Mouse (Mus musculus): ENCODE measurements at regions not wholly inside any gene's neighbourhood (a gene's known extent, or its start where the extent isn't known, plus 50 kb on each side); places are given as distances from the start of the nearest gene placed in this dataset.

DNA sequence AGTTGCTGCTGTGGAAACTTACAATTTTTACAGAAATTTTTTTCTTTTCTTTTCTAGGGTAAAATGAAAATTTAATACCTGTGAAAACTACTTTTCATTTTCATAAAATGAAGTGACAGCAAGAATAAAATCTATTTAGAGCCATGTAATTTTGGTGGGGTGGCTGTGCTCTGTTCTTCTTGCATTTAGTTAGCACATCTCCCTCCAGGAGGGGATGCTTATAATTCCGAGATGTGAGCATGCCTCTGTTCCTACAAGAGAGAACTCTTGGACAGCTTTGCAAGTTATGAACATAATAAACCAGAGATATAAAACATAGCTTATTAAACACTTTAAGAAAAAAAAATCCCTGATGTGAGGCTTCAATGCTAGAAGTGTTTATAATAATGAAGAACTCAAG is 313.9 kb upstream of the Dph6 start:
- no peak for DNase-seq (ENCODE audit: low spot score)

DNA sequence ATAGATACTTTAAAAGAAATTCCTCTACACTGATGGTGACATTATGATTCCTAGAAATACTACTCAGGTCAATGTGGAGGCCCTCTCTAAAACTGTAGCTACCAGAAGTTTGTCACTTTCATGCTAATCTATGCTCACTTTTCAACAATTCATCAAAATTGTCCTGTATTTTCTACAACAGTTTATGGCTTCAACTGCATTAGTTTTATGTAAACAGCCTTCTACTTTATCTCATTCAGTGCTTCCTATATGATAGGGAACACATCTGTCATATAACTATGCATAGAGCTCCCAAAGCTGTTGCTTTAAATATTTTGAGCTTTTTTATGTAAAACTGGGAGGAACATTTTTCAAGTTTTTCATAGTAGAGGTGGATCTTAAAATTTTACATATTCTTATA is 338.7 kb upstream of the Dph6 start:
- no peak for DNase-seq (ENCODE audit: low spot score)

DNA sequence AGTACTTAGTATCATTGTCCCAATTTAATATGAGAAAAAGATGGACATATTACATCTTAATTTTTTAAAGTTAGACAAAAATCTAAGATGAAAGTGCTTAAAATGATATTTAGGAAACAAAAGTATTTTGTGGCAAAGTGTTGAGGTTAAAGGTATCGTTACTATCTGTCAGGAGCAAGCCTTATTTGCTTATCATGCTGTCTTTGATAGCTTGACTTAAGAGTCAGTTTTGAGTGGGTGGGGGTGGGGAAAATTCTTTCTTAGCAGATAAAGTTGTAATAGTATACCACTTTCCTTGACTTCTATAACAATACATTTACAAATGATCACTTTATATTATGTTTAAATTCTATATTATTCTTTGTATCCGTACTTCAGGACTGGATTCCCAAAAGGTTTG is 339.1 kb upstream of the Dph6 start:
- no peak for DNase-seq (ENCODE audit: low spot score)

DNA sequence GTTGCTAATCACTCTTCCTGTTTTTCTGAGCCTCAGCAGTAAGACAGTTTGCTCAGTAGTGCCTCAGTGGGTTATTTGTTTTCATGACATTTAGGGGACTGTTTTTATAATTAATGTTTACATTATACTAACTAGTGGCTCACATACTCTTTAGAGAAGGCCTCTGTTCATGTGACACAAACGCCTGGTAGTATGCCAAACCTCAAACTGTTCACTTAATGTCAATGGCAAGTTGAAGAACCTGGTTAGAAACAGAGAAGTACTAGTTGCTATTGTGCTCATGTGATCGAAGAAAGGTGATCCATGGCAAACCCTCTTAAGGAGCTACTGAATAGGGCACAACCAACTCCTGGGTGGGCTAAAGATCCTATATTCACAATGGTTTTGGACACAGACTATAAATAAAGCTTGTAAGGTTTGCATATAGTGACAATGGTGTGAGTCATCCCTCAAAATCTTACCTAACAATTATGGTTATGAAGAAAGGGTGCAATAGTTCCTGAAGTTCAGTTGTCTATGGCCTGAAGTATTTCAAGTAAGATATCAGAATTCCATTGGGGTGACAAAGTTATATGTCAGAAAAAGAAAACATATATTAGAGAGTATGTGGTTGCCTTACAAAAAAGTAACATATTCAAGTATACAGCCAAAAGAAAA is 340.1 kb upstream of the Dph6 start:
- no peak for DNase-seq (ENCODE audit: low spot score)

DNA sequence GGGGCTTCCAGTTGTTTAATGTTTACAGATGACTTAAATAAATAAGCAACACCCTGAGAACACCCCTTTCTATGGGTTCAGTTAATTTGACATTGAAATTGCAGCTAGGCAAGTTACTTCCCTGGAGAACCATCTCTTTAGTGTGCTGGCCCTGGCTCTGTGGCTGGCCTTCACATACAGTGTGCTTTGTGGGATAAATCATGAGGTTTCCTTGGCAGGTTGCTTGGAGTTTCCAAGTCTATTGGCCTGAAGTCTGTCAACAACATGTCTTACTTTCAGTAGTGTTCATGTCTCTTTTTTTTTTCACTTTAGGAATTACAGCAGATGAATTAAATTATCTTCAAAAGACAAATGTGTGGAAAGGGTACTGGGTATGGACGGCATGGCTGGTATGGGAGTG is 359.2 kb upstream of the Dph6 start:
- DNase-seq (ENCODE audit: low spot score), result no peak

DNA sequence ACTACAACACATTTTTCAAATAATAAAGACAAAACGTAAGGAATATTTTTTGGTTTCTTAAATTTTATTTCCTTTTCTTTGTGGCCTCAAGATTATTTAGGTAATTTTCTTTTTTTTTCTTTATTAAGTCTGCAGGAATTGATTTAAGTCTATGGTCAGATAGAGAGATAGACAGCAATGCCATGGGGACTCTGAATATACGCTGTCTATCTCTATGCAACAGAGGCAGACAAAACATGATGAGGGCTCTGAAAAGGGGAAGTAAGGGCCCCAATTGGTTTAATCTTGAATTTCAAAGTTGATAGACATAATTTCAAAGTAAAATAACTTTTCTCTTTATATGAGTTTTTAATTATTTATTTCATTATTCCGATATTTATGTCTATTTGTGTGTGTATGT is 372.0 kb upstream of the Dph6 start:
- DNase-seq (ENCODE audit: low spot score), result no peak

DNA sequence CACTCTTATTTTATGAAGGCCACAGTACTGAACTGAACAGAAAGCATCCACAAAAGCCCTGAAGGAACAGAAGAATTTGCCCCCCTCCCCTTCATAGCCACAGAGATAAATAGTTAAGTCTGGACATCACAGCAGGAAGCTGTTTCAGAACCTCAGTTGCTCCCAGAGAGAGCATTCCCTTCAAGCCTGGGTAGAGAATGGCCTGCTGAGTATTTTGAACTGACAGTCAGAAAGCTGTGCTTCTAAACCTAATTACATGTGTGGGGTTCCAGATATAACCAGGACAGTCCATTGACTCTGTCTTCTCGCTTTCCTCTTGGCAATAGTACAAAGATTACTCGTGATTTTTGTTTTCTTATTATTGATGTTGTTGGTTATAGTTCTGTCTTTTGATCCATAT is 376.4 kb upstream of the Dph6 start:
- no peak for DNase-seq (ENCODE audit: low spot score)

DNA sequence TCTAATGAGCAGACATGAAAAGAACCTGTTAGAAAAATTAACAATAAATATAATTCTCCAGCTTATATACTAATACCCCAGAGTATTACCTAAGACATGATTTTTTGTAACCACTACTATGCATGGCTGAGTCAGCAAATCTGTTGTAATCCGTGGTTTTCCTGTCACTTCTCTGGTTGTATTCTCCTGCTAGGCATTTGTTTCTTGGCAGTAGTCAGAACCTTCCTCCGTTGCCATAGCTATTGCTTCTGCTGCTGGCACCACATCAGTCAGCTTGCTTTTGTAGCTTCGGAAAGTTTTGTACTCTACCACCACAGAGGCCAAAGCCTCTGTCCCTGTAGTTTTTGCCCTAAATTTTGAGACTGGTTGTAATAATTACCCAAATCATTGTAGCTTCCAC is 381.4 kb upstream of the Dph6 start:
- DNase-seq (ENCODE audit: low spot score), result peak; percentile 9

DNA sequence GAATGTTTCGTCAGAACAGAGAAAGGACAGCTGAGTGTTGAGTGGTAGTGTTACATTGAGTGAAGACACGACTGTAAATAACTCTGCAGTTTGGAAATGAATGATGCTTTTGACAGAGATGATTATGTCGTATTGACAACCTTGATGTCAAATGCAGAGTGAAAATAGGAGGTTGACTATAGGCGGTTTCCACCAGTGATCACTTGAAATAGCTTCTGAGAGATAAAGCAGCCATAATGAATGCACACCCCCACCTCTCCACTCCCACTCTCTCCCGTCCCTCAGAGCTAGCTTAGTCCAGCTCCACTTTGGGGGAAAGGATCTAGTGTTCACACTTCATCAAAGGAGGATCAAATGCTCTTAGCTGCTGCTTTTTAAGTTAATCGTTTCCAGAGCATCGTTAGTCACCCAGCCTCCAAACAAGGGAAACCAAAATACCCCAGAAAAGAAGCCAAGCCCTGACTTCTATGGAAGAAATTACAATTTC is 387.6 kb upstream of the Dph6 start:
- no peak for DNase-seq (ENCODE audit: low spot score)

DNA sequence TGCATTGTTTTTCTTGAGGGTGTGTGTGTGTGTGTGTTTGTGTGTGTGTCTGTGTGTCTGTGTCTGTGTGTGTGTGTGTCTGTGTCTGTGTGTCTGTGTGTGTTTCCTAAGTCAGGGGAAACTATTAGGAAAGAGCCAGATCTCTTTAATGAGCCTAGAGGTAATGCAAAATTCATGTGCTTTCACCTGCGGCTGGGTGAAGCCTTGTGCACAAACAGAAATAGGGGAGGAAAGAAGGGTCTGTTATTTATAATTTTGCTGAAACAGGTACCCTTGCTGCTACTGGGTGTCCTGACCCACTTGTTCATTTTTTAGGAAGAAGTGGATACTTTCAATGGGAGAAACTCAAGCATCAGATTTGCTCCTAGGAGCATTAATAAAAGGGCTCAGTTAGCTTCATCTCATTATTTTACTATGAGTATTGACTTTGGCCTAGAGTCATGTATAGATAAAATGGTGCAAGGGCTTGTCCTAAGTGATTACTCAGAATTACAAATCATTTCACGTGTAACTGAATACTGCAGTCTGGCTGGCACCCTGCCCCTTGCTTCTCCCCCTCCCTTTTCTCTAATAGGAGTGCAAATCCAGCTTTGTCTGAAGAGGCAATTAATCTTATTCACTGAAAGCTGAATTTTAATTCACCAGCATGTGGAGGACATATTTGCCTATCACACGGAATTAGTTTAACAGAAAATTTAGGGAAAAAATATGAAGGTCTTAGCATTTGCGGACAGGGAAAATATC is 401.7 kb upstream of the Dph6 start:
- no peak for DNase-seq (ENCODE audit: low spot score)

DNA sequence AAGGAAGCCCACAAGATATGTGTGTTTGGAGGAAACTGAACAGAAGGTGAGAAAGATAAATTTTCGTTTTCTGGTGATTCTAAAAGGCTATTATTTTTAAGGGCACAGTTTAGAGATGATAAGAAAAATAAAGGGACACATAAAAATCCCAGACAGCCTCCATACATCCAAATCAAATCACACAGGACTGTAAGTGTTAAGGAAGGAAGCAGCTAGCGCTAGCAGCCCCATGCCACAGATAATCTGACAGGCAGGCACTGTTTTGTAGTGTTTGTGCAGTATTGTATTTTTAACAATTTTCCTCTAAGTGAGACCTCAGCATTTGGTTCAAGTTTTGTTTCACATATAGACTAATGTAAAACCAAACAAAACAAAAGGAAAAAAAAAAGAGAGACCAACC is 402.4 kb upstream of the Dph6 start:
- DNase-seq (ENCODE audit: low spot score), result no peak

DNA sequence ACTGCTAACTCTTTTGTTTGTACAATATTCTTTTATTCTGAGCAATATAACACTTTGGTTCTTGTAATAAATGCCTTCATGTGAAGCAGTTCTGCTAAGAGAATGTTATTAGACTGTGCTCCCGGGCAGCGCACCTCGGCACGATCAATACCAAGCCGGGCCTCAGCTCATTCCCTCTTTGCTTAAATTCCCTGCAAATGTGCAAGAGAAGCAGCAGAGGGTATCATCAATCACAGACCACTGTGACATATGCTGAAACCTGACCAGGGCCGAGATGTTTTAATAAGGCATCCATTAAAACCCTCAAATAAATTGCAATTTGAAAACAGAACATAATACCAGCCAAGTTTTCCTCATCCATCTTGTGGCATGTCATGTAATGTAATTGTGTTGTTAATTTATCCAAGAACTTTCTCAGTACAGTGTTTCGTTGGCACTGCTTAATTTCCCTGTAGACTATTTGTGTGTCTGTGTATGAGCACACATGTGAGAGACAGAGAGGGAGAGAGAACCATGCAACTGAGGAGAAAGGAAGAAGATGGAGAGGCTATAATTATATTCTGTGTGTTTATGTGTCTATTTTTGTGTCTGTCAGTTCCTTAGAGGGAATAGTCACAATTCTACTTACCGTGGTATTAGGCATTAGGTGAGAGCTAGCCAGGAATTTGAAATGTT is 412.9 kb upstream of the Dph6 start:
- no peak for DNase-seq (ENCODE audit: low spot score)

DNA sequence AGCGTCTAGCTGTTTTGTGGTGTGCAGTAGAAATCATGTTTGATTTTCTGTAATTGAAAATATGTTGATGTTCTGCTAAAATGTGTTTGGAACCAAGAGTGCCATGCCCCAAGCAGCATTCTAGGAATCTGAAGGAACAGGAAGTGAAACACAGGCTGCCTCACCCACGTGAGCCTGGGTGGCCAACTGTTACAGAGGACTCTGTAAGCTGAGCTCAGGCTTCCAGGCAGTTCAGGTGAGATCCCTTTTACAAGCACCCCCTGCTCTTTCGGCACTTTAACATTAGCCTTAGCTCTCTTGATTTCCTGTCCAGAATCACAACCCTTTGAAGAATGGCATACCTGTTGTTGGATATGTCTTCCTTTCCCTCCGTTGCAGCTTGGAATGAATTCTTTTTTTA is 414.9 kb upstream of the Dph6 start:
- no peak for DNase-seq (ENCODE audit: low spot score)

DNA sequence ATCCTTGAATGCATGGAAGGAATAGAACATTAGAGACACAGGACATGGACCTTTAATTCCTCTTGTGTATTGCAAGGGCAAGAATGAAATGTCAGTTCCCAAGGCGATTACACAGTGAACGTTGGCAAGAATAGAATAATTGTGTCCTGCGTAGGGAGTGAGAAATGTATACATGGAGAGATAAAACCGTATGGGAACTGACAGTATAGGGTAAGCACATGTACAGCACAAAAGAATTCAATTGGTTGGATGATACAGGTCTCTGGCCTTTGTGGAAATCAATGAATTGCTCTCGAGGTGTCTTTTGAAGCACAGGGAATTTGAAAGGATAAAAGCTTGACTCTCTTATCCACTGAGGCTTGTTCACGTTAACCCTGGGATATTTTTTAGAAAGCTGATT is 415.4 kb upstream of the Dph6 start:
- DNase-seq (ENCODE audit: low spot score), result no peak

DNA sequence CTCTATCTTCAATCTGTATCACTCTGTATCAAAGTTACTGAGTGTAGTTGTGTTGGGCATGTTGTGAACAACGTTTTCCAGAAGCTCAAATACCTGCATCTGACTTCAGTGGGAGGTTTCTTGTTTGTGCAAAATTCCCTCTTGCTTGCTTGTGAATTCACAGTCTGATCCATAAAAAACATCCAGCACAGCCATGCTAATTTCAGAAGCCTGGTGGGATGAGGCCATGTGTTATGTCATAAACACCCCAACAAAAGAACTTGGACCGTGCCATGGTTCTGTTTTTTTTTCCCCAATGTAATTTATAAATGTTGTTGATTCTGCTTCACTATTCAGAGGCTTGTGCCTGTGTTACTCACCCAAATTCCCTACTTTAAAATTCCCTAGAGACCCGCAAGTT is 415.9 kb upstream of the Dph6 start:
- DNase-seq (ENCODE audit: low spot score), result no peak

DNA sequence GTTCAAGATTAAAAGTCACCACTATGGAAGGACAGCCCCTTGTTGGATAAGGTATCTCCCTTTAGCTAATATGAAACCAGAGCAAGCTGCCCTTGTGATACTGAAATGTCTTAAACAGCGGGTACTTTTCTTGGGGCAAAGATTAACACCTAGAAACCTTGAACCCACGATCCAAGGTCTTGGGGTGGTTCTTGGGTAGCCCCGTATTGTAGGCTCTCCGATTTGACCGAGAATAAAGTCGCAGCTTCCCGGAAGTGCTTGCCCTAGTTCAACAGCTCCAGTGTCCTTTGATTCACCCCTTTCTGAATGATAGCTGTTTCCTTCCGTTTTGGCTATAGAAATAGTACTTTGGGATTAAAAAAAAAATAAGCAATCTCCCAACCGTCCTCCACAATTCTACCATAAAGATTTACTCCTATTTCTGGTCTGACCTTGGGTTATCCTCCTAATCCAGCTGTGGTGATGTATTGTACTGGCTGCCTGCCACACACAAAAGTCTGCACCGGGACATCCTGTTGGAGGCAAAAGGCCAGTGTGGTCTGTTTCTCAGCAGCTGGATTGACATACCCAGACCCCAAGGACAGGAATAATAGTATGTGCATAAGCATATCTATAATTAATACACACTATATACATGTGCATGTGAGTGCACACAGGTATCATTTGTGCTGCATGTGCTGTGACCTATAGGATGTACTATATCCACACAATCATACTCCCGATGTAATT is 427.0 kb upstream of the Dph6 start:
- DNase-seq (ENCODE audit: low spot score), result no peak

DNA sequence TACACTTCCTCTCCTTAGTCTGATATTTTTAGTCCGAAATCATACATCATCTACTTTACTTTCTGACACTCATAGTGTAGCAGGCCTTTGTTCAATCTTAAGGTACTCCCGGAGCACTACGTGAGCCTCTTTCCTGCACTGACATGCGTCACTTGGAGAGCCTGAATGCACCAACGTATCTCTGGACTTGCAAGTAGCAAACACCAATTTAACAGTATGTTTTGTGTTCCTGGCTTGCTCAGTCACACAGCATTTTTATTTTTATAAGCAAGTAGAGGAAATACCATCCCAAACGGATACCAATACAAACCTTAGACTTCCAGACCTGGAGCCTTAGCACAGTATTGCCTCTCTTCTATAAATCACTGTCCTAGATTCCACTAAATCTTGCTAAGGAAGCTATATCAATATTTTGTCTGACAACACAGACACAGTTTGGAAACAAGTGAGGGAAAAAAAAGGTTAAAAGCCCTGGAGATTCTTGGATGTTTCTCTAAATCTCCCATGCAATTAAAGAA is 427.6 kb upstream of the Dph6 start:
- DNase-seq (ENCODE audit: low spot score), result no peak

DNA sequence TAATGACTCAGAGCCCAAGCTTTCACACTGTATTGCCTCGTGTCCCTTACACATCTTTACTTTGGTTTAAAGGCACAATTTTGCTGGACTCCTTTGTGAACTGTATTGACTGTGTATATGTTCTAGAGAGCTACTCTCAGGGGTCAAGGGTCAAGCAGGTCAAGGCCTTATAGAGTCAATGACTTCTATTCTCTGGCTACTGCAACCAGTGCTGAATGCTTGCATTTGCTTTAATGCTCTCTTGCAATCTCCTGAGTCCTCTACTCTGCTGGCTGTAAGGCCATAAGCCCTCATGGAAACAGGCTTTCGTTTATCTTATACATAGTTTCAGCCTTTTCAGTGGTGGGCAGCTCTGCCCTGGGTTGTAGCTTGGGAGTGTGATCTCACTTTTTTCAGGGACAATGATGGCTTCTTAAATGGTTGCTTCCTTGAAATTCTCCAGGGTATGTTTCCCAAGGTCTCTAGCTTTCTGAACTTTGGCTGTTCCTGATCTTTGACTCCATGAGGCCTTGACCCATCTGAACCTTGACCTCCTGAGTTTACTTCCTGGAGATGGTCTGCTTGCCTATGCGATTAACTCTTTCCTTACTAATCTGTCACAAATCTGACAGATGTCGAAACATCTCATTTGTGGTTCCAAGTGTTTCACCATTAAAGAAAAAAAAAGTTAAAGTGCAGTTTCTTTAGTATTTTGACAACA is 433.8 kb upstream of the Dph6 start:
- DNase-seq (ENCODE audit: low spot score), result no peak

DNA sequence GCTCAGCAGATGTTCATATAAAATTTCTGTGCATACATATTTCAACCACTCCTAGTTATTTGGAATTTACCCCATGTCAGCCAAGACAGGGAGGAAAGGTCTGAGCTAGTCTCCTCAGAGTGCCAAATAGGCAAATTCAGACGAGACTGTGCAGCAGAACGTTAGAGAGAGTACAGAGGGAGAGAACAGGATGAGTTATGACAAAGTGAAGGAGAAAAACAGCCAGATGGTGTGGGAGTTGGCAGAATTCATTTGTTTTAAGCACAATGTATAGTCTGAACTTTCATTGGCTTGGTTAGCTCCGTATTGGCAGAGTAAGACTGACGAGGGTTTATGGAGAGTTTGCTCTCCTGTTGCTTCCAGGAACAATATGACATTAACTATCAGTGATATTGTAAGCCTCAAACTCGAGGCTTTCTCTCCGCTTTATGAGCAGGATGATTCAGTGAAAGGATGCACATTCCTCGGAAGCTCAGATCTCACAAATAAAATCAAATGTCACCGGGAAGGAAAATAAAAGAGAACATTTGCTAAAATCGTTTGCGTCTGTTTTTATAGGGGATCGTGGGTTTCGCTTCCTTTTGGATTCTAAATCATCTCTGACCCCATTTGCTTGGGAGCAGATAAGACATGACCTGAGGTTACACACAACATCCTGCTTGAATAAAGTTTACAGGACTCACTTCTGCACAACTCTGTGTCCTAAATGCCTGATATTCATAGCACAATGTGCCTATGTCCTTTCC is 435.8 kb upstream of the Dph6 start:
- no peak for DNase-seq (ENCODE audit: low spot score)

DNA sequence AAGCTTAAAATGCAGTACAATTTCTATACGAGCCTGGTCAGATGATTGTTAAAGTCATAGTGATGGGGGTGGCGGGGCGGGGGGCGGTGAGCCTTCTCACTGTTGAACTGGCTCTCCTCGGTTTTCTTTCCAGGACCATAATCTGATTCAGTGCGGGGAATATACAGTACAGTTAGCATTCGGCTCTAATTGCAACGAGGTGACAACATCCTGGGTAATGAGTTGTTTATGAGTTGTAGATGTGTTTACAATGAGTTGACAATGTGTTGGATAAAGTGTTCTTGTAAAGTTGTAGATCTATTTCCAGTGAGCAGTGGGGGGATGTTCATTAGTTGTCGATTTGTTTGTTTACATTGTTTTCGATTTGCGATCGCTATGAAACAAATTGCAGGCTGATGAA is 440.6 kb upstream of the Dph6 start:
- DNase-seq (ENCODE audit: low spot score), result no peak

DNA sequence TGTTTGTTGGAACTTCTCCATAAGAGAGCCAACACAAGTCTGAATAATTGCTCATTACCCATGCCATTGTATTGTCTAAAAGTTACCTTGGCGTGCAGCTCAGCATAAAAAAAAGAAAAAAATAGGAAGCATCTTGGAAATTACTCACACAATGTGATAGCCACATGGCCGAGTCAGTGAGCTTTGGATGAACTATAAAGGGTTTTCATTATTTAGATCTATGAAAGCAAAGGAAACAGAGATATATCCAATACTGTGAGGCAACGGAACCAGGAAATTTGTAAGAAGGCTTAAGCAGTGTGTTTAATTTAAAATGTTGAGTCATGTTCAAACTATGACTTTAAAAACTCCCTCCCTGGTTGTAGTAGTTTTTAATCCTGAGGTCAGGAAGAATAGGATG is 446.7 kb upstream of the Dph6 start:
- DNase-seq (ENCODE audit: low spot score), result no peak
